Mouse (Mus musculus): ENCODE measurements around the gene Nmb.

GRCm38 (mm10) chr7:80860729-80861274 lies 44.1 kb downstream of the Nmb start, which contains the start of gene Zscan2:
- TF ChIP-seq GATA1 (IDR thresholded peaks at IDR 0.05; ENCODE audit: borderline replicate concordance, low read length): no peak
- no peak for TF ChIP-seq CTCF (IDR thresholded peaks at IDR 0.05; ENCODE audit: low read depth, low read length)
- TF ChIP-seq TAL1 (conservative IDR thresholded peaks at IDR 0.05; ENCODE audit: low read depth, low read length): no peak
- no peak for TF ChIP-seq POLR2AphosphoS5 (IDR thresholded peaks at IDR 0.05; ENCODE audit: insufficient replicate concordance, low read depth, low read length)
- TF ChIP-seq GATA2 (IDR thresholded peaks at IDR 0.05; ENCODE audit: borderline replicate concordance, low read depth, low read length): no peak

Measured in G1E (cell line).